In the genomic region with DNA sequence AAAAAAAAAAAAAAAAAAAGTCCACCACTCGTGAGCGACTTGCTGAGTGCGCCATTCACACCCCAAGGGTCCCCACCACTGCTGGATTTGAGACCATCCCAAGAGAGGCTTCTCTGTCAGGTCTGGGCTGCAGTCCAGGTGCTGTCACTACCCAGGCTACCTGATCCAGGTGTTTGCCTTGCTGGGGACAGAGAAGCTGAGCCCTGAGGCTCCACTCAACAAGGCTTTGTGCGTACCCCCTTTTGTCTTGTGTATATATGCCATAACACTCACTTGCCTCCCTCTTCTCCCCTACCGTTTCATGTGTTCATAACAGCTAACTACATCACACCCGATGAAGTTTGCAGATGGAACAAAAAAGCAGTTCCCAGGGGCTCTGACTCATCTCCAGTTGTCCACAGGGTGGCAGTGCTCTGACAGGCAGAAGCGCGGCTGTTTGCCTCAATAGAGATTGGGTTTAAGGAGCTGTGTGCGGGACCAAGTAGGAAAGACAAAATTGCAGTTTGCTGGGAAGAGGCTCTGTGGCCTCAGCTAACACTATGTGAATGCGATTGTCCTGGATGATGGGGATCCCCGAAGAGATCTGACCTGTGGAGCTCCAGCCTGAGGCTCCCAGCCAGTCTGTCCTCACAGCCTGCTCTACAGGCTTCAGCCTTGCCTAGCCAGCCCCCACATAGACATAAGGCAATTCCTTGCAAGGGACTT, we compare ENCODE assay signal across 10 mouse cellular contexts. TPM values are rescaled to one million over a fixed set of nuclear protein-coding genes. Genes with fewer than 3 reads are reported as not detected.
DNase-seq lines count a peak whose midpoint lies in the region; ATAC-seq lines count a peak whose summit lies in the region.
"Had no signal": no experiment of that assay in that cellular context is flagged by ENCODE, and none has a peak within 500 bp of the region (broad histone marks: within the 10 kb centered on the region; RNA-seq: fewer than 3 reads in every experiment).

No protein-coding gene starts in this region.

- intact Hi-C loops in left cerebral cortex, postnatal 25 days (cut with DNase I): loop anchor here (2.0 kb wide), 1 partner anchor 222 kb away; no protein-coding TSS in a partner anchor

- ATAC-seq in intestine, embryonic 14.5 days (replicated peaks; ENCODE audit: low FRiP score, low TSS enrichment, low read depth): no peak

- H3K4me2 ChIP-seq in intestine, embryonic 14.5 days (ENCODE audit: low read length): no peak overlapping the region
- H3K4me2 ChIP-seq: limb, embryonic 12.5 days had no signal

- peak; percentile 89 for DNase-seq in heart, adult 11 months
- DNase-seq in heart, adult 8-10 months (ENCODE audit: low spot score): no peak
- peak; percentile 78 to 79 for DNase-seq in cerebellum, postnatal 10 days
- DNase-seq in gastrocnemius, adult 18-20 months (ENCODE audit: low spot score): peak; percentile 62
- DNase-seq in intestine, embryonic 14.5 days (ENCODE audit: low spot score): peak; percentile 81
- peak; percentile 63 to 83 for DNase-seq in left cerebral cortex, postnatal 25 days (ENCODE audit: low spot score in 2 of 2)
- DNase-seq in midbrain, embryonic 10.5 days (ENCODE audit: low spot score): peak; percentile 65
- peak; percentile 60 for DNase-seq in right cerebral cortex, postnatal 4 days

- peaks cover 25% of the 10 kb centered on the region for H3K36me3 ChIP-seq in intestine, embryonic 14.5 days (ENCODE audit: control insufficient read depth, insufficient read depth, low read length)
- H3K36me3 ChIP-seq in midbrain, embryonic 10.5 days: peaks cover 26% of the 10 kb centered on the region

- no peak overlapping the region for H3K27ac ChIP-seq in intestine, embryonic 14.5 days (ENCODE audit: low read depth)
- H3K27ac ChIP-seq in midbrain, embryonic 10.5 days (replicated peaks): no peak overlapping the region
- H3K27ac ChIP-seq: limb, embryonic 12.5 days had no signal

- WGBS in intestine, embryonic 14.5 days: 19% methylated on average over 11 of the region's 11 CpGs
- 27% methylated on average over 11 of the region's 11 CpGs for WGBS in midbrain, embryonic 10.5 days

- H3K27me3 ChIP-seq in intestine, embryonic 14.5 days (replicated peaks; ENCODE audit: control insufficient read depth, insufficient read depth, low read length): no peaks in the 10 kb centered on the region
- no peaks in the 10 kb centered on the region for H3K27me3 ChIP-seq in midbrain, embryonic 10.5 days (ENCODE audit: low read depth, poor library complexity, severe bottlenecking)
- H3K27me3 ChIP-seq: limb, embryonic 12.5 days had no signal

- H3K4me1 ChIP-seq in intestine, embryonic 14.5 days (replicated peaks; ENCODE audit: control insufficient read depth, insufficient read depth, low read length): no peaks in the 10 kb centered on the region
- H3K4me1 ChIP-seq in midbrain, embryonic 10.5 days: peaks cover 12% of the 10 kb centered on the region

- H3K9ac ChIP-seq in intestine, embryonic 14.5 days (ENCODE audit: low read length): no peak overlapping the region
- H3K9ac ChIP-seq: limb, embryonic 12.5 days had no signal

- H3K4me3 ChIP-seq in intestine, embryonic 14.5 days (ENCODE audit: low read depth, low read length): no peak overlapping the region
- no peak overlapping the region for H3K4me3 ChIP-seq in midbrain, embryonic 10.5 days
- H3K4me3 ChIP-seq: limb, embryonic 12.5 days had no signal

- no peaks in the 10 kb centered on the region for H3K9me3 ChIP-seq in intestine, embryonic 14.5 days (ENCODE audit: control insufficient read depth, low read length)
- H3K9me3 ChIP-seq in midbrain, embryonic 10.5 days (replicated peaks): no peaks in the 10 kb centered on the region
- H3K9me3 ChIP-seq: limb, embryonic 12.5 days had no signal

RNA-seq across cellular contexts. Expression of gene Dynll2, which starts 12.7 kb away (rescaled TPM):
- 100 to 1,000 TPM; 414 to 471 (median 442) TPM for total RNA-seq in heart, adult 8-10 months (2022)
- 100 to 1,000 TPM; 192 to 239 TPM for total RNA-seq in gastrocnemius, adult 18-20 months (2021)
- 14.1 and 20.4 TPM in 2 replicates for polyA plus RNA-seq in intestine, embryonic 14.5 days (2014; fragmentation: Nextera tagmentation; extraction: Ambion mirVana)
- 100 to 1,000 TPM; 580 to 594 TPM for total RNA-seq in left cerebral cortex, postnatal 25 days (2021)
- polyA plus RNA-seq in midbrain, embryonic 10.5 days (2016; fragmentation: Nextera tagmentation; extraction: Ambion mirVana): 28.1 and 29.1 TPM in 2 replicates

RNA-seq across cellular contexts. Expression of gene Olfr464, which starts 53.9 kb away (rescaled TPM):
- not detected for total RNA-seq in heart, adult 8-10 months (2022)
- total RNA-seq in gastrocnemius, adult 18-20 months (2021): not detected
- polyA plus RNA-seq in intestine, embryonic 14.5 days (2014; fragmentation: Nextera tagmentation; extraction: Ambion mirVana): not detected in 2 replicates
- total RNA-seq in left cerebral cortex, postnatal 25 days (2021): 1 to 10 TPM; 3.0 to 3.7 TPM
- polyA plus RNA-seq in midbrain, embryonic 10.5 days (2016; fragmentation: Nextera tagmentation; extraction: Ambion mirVana): not detected in 2 replicates
- total RNA-seq: ES-E14 had no signal
- polyA plus RNA-seq: limb, embryonic 12.5 days had no signal

Comparison
In these comparisons a context has a peak if more than half of its experiments do, and no peak if none do; other contexts are left out.
1. RNA of gene Olfr464, which starts 53.9 kb away (total RNA-seq): 3.0 to 3.7 TPM in left cerebral cortex, postnatal 25 days; not detected in heart, adult 8-10 months and not detected in gastrocnemius, adult 18-20 months; every median in the first group is over 4 times any median in the second.